Mouse (Mus musculus): ENCODE data around the gene Rabgap1l. TPM values are rescaled to one million over a fixed set of nuclear protein-coding genes. Genes with fewer than 3 reads are reported as not detected.

Rabgap1l gene
- polyA plus RNA-seq, 1 experiment = 13.8 TPM

DNA sequence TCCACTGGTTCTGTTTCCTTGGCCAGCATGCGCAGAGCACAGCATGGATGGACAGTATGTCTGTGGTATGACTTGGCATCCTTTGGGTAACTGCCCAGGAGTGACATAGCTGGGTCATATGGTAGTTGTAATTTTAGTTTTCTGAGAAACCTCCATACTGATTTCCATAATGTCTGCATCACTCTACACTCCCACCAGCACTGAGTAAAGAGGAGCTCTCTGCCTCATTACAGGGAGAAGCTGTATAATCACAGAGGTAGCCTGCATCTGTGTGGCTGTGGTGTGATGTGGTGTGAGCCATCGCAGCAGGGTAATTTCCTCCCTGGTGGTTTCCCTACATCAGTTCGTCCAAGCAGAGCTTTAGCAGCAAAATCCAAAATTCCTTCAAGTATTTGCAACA, 7.0 kb upstream of the Rabgap1l start:
- Histone ChIP-seq H3K27me3 (ENCODE audit: control insufficient read depth, insufficient read depth, low read length) (no peaks in the 10 kb centered on the region), H3K27ac (ENCODE audit: insufficient read depth, low read length) (no peak overlapping the region), H3K36me3 (ENCODE audit: control insufficient read depth, insufficient read depth, low read length) (no peaks in the 10 kb centered on the region), H3K4me3 (ENCODE audit: extremely low read depth, insufficient read depth, insufficient read length) (no peak overlapping the region), H3K4me1 (ENCODE audit: control insufficient read depth, insufficient read depth, insufficient read length) (no peaks in the 10 kb centered on the region)
- no peak for TF ChIP-seq POLR2A (IDR thresholded peaks at IDR 0.05; ENCODE audit: low read depth, low read length)
- DNase-seq (ENCODE audit: low read depth in 1 of 2, low spot score in 2 of 2) = no peak
- whole genome bisulfite sequencing = 63% methylated on average over 3 of the region's 3 CpGs

DNA sequence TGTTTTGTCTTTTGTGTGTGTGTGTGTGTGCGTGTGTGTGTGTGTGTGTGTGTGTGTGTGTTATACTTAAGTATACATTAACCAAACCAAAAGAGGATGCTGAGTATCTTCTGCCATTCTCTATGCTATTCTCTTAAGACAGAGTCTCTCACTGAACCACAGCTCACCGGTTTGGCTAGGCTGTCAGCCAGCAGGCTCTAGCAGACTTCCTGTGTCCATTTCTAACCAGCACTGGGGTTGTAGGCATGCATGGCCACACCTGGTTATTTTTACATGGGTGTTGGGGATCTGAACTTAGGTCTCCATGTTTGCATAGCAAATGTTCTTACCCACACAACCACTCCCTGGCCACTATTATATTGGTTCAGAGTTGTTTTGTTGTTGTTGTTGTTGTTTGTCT, 2.0 kb upstream of the Rabgap1l start:
- Histone ChIP-seq H3K36me3 (ENCODE audit: control insufficient read depth, insufficient read depth, low read length) (no peaks in the 10 kb centered on the region), H3K27ac (ENCODE audit: insufficient read depth, low read length) (no peak overlapping the region), H3K4me3 (ENCODE audit: extremely low read depth, insufficient read depth, insufficient read length) (no peak overlapping the region), H3K4me1 (ENCODE audit: control insufficient read depth, insufficient read depth, insufficient read length) (no peaks in the 10 kb centered on the region; the same call in 1 of the 2 replicates), H3K27me3 (ENCODE audit: control insufficient read depth, insufficient read depth, low read length) (no peaks in the 10 kb centered on the region)
- no peak for TF ChIP-seq CTCF (IDR thresholded peaks at IDR 0.05; ENCODE audit: extremely low read depth, insufficient read depth, insufficient read length, insufficient replicate concordance)
- TF ChIP-seq POLR2A (IDR thresholded peaks at IDR 0.05; ENCODE audit: low read depth, low read length) = no peak
- WGBS = 54% methylated on average over 2 of the region's 2 CpGs
- DNase-seq (ENCODE audit: low read depth in 1 of 2, low spot score in 2 of 2) = no peak

DNA sequence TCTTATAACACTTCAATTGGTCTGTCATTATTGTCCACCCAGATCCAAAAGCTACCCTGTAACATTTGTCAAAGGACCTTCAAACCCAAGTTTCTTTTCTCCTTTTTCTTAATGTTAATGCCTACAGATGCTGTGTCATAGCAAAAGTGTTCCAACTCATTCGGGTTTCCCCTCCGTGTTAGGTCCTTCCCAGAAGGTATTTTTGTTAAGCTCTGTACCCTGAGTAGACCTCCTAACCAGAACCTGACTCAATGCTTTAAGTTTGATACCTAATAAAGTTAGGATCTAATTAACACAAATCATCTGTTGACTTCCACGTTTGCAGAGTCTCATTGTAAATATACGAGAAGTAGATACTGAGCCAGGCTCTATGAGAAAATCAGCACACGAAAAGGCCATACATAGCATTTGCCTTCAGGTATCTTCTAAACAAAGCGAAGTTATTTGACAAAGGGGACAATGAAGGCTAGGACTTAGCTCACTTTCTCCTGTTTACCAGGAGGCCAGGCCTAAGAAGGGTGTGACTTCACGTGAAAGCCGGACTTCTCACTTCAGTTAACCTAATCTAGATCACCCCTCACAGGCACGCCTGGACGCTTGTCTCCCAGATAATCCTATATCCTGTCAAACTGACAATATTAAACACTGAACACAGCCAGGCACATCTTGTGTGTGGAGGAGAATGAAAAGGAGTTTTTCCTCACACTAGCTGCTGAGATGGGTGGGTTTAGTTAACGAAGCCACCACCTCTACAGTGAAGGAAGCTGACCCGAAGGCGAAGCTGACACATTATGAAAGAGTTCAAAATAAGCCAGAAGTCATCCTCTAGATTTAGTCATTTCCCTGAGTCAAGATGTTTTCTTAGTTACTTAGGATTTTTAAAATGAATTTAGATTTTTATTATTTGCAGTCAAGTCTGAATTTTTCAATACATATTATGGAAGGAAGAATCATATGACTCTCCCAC, 1.1 kb upstream of the Rabgap1l start:
- no peaks in the 10 kb centered on the region; the same call in 1 of the 2 replicates for H3K4me1 ChIP-seq (ENCODE audit: control insufficient read depth, insufficient read depth, insufficient read length)
- TF ChIP-seq CTCF (IDR thresholded peaks at IDR 0.05; ENCODE audit: extremely low read depth, insufficient read depth, insufficient read length, insufficient replicate concordance) (no peak), POLR2A (IDR thresholded peaks at IDR 0.05; ENCODE audit: low read depth, low read length) (no peak)
- no peak overlapping the region for H3K27ac ChIP-seq (ENCODE audit: insufficient read depth, low read length)
- H3K27me3 ChIP-seq (ENCODE audit: control insufficient read depth, insufficient read depth, low read length) = no peaks in the 10 kb centered on the region
- 69% methylated on average over 13 of the region's 13 CpGs for WGBS
- H3K36me3 ChIP-seq (ENCODE audit: control insufficient read depth, insufficient read depth, low read length) = no peaks in the 10 kb centered on the region
- no peak for DNase-seq (ENCODE audit: low read depth in 1 of 2, low spot score in 2 of 2)
- no peak overlapping the region; the same call in 1 of the 2 replicates for H3K4me3 ChIP-seq (ENCODE audit: extremely low read depth, insufficient read depth, insufficient read length)

DNA sequence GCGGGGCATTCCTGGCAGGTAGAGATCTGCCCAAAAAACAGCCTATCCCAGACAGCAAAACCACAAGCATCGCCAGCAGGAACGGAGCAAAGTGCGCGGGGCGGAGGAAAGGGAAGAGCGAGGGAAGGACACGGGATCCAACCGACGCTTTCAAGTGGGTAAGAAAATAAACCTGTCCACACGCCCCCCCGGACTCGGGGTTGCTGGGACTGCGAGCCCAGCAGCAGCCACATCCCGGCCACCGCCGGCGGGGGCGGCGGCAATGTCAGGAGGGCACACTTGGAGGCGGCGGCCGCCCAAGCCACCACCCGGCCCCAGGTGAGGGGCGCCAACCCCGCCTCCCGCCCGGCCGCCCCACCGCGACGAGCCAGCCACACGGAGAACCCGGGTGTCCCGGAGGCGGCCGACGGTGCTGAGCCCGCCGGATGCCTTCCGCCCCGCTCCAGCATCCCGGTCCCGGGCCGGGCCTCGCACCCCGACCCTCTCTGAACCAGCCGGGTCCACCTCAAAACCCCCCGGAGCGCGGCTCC, 790 bp downstream of the Rabgap1l start:
- Histone ChIP-seq H3K4me1 (ENCODE audit: control insufficient read depth, insufficient read depth, insufficient read length) (no peaks in the 10 kb centered on the region; the same call in 1 of the 2 replicates), H3K4me3 (ENCODE audit: extremely low read depth, insufficient read depth, insufficient read length) (peak overlapping the region; percentile 90), H3K36me3 (ENCODE audit: control insufficient read depth, insufficient read depth, low read length) (no peaks in the 10 kb centered on the region), H3K27me3 (ENCODE audit: control insufficient read depth, insufficient read depth, low read length) (no peaks in the 10 kb centered on the region), H3K27ac (ENCODE audit: insufficient read depth, low read length) (peak overlapping the region; percentile 76)
- peak; percentile 9 to 33 for DNase-seq (ENCODE audit: low read depth in 1 of 2, low spot score in 2 of 2)
- WGBS = under 1% methylated on average over 47 of the region's 51 CpGs
- no peak for TF ChIP-seq CTCF (IDR thresholded peaks at IDR 0.05; ENCODE audit: extremely low read depth, insufficient read depth, insufficient read length, insufficient replicate concordance)
- TF ChIP-seq POLR2A (IDR thresholded peaks at IDR 0.05; ENCODE audit: low read depth, low read length) = no peak

DNA sequence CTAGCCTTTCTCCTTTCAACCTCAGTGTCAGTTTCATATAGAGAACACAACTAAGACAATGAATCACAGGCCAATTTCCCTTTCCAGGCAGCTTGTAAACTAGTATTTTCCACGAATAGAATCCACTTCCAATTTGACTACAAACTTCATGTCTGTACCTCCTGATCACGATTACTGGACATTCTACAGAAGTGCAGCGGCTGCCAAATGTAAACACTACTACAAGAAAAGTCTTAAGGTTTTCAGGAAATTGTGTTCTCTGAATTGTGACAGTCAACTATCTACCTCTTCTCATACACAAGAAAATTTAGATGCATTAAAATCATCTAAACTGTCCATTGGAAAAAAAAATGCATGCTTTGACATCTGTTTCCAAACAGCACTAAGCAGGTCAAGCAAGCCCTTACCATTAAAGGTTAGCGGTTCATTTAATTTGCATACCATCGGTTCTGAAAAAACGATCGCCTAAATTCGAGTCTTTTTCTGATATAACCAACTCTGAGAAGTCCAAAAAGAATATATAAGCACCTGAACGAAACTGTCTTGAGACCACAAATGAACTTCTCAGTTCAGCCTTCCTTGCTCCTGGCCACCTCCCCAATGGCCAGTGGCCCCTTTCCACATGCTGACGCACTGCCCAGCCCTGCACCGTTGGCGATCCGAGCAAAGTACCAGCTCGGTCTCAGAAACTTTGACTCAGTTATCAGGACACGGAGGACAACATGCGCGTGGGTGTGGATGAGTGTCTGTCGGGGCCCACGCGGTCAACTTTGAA, 1.4 kb downstream of the Rabgap1l start:
- no peaks in the 10 kb centered on the region for H3K36me3 ChIP-seq (ENCODE audit: control insufficient read depth, insufficient read depth, low read length)
- TF ChIP-seq POLR2A (IDR thresholded peaks at IDR 0.05; ENCODE audit: low read depth, low read length) (no peak), CTCF (IDR thresholded peaks at IDR 0.05; ENCODE audit: extremely low read depth, insufficient read depth, insufficient read length, insufficient replicate concordance) (no peak)
- no peaks in the 10 kb centered on the region for H3K27me3 ChIP-seq (ENCODE audit: control insufficient read depth, insufficient read depth, low read length)
- DNase-seq (ENCODE audit: low read depth in 1 of 2, low spot score in 2 of 2) = no peak
- H3K27ac ChIP-seq (ENCODE audit: insufficient read depth, low read length) = peak overlapping the region; percentile 76; the same call in 1 of the 2 replicates
- peak overlapping the region; percentile 90 for H3K4me3 ChIP-seq (ENCODE audit: extremely low read depth, insufficient read depth, insufficient read length)
- H3K4me1 ChIP-seq (ENCODE audit: control insufficient read depth, insufficient read depth, insufficient read length) = peaks cover 2% of the 10 kb centered on the region
- WGBS = 7% methylated on average over 20 of the region's 20 CpGs

DNA sequence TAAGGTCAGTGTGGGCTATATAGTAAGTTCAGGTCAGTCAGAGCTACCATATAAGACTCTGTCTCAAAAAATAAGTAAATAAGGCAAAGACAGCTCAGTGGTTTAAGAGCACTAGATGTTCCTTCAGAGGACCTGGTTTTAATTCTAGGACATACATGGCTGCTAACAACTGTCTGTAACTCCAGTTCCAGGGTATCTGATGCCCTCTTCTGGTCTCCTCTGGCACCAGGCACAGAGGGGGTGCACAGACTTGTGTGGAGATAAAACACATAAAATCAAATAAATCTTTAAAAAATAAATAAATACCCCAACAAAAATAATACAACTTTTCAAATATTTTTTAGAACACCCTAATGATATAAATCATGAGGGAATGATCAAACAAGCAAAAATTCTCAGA, 2.4 kb downstream of the Rabgap1l start:
- TF ChIP-seq CTCF (IDR thresholded peaks at IDR 0.05; ENCODE audit: extremely low read depth, insufficient read depth, insufficient read length, insufficient replicate concordance) = no peak
- no peak for TF ChIP-seq POLR2A (IDR thresholded peaks at IDR 0.05; ENCODE audit: low read depth, low read length)
- Histone ChIP-seq H3K27ac (ENCODE audit: insufficient read depth, low read length) (no peak overlapping the region), H3K36me3 (ENCODE audit: control insufficient read depth, insufficient read depth, low read length) (no peaks in the 10 kb centered on the region), H3K27me3 (ENCODE audit: control insufficient read depth, insufficient read depth, low read length) (no peaks in the 10 kb centered on the region), H3K4me3 (ENCODE audit: extremely low read depth, insufficient read depth, insufficient read length) (no peak overlapping the region), H3K4me1 (ENCODE audit: control insufficient read depth, insufficient read depth, insufficient read length) (peaks cover 2% of the 10 kb centered on the region)
- no peak for DNase-seq (ENCODE audit: low read depth in 1 of 2, low spot score in 2 of 2)

Data from spleen, adult 2 months (tissue).